Mouse (Mus musculus) lung, postnatal 0 days (tissue): ENCODE results near the gene Dnaja2.

Source experiments
- CTCF ChIP-seq: IDR thresholded peaks from 2 replicates; pipeline ENCODE4 v1.5.1; 2016; ENCODE audit warnings: antibody characterized with exemption, mild to moderate bottlenecking
- EP300 ChIP-seq: IDR thresholded peaks from 2 replicates; pipeline ENCODE4 v1.6.1; 2016; ENCODE audit warnings: antibody characterized with exemption, mild to moderate bottlenecking, control low read depth

DNA sequence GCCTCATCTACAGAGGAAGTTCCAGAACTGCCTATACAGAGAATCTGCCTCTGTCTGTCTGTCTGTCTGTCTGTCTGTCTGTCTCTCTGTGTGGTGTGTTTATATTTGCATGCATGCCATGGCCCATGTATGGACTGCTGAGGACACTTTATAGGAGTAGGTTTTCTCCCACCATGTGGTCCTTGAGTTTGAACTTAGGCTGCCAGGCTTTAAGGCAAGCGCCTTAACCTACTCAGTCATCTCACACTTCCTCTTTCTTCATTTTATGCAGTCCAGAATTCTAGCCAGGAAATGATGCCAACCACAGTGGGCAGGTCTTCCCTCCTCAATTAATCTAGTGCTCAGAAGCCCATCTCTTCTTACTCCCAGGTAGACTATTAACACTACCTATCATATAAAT lies 4.1 kb upstream of the Dnaja2 start:
- TF ChIP-seq CTCF (no peak), EP300 (no peak)
